Mouse (Mus musculus): ENCODE data around the gene Cnst.

- TF ChIP-seq CTCF (IDR thresholded peaks at IDR 0.05; ENCODE audit: extremely low read depth, insufficient read depth, low read length) (no peak), POLR2A (IDR thresholded peaks at IDR 0.05; ENCODE audit: extremely low read depth, insufficient read depth, low read length) (no peak)
These were observed 17.8 kb downstream of the Cnst start for GRCm38 (mm10) chr1:179563926-179564325.

Measured in cortical plate, adult 2 months (tissue).